Mouse (Mus musculus): Measurements from ENCODE around the gene Ebf1. TPM values are rescaled to one million over a fixed set of nuclear protein-coding genes. Genes with fewer than 3 reads are reported as not detected.
A peak's percentile ranks its signal among the peaks of the same experiment; 100 is the strongest.

The Ebf1 gene
- total RNA-seq, 2 experiments from 2014 or later, result 3.3 to 3.6 TPM

GRCm38 (mm10) chr11:44977921-44978397 lies 360.8 kb downstream of the Ebf1 start:
- TF ChIP-seq CTCF (IDR thresholded peaks at IDR 0.05), result no peak
- no peak overlapping the region for H3K4me3 ChIP-seq
- H3K27ac ChIP-seq, result no peak overlapping the region
- intact Hi-C loops (cut with DNase I), result no loop called here
- no peak for DNase-seq (ENCODE audit: extremely low spot score in 1 of 2, low spot score in 2 of 2)

- no peak for DNase-seq (ENCODE audit: extremely low spot score in 1 of 2, low spot score in 2 of 2)
- Histone ChIP-seq H3K4me3 (no peak overlapping the region), H3K27ac (no peak overlapping the region)
- no peak for TF ChIP-seq CTCF (IDR thresholded peaks at IDR 0.05)
- intact Hi-C loops (cut with DNase I), result no loop called here
Observed at GRCm38 (mm10) chr11:44979391-44979790, 362.3 kb downstream of the Ebf1 start.

- intact Hi-C loops (cut with DNase I), result no loop called here
- no peak overlapping the region for H3K4me3 ChIP-seq
- no peak for DNase-seq (ENCODE audit: extremely low spot score in 1 of 2, low spot score in 2 of 2)
- TF ChIP-seq CTCF (IDR thresholded peaks at IDR 0.05), result no peak
- H3K27ac ChIP-seq, result no peak overlapping the region
Observed at GRCm38 (mm10) chr11:44982225-44982624, 365.1 kb downstream of the Ebf1 start.

GRCm38 (mm10) chr11:44983961-44984360 lies 366.8 kb downstream of the Ebf1 start:
- Histone ChIP-seq H3K4me3 (no peak overlapping the region), H3K27ac (no peak overlapping the region)
- DNase-seq (ENCODE audit: extremely low spot score in 1 of 2, low spot score in 2 of 2), result no peak
- intact Hi-C loops (cut with DNase I), result no loop called here
- no peak for TF ChIP-seq CTCF (IDR thresholded peaks at IDR 0.05)

- Histone ChIP-seq H3K4me3 (no peak overlapping the region), H3K27ac (no peak overlapping the region)
- TF ChIP-seq CTCF (IDR thresholded peaks at IDR 0.05), result no peak
- DNase-seq (ENCODE audit: extremely low spot score in 1 of 2, low spot score in 2 of 2), result no peak
- intact Hi-C loops (cut with DNase I), result no loop called here
Observed at GRCm38 (mm10) chr11:44984381-44984780, 367.3 kb downstream of the Ebf1 start.

- Histone ChIP-seq H3K4me3 (no peak overlapping the region), H3K27ac (no peak overlapping the region)
- intact Hi-C loops (cut with DNase I), result no loop called here
- no peak for TF ChIP-seq CTCF (IDR thresholded peaks at IDR 0.05)
- DNase-seq (ENCODE audit: extremely low spot score in 1 of 2, low spot score in 2 of 2), result no peak
Observed at GRCm38 (mm10) chr11:44987796-44988195, 370.7 kb downstream of the Ebf1 start.

GRCm38 (mm10) chr11:45002681-45003286 lies 385.7 kb downstream of the Ebf1 start:
- intact Hi-C loops (cut with DNase I), result no loop called here
- H3K27ac ChIP-seq, result no peak overlapping the region

GRCm38 (mm10) chr11:45003716-45004437 lies 386.8 kb downstream of the Ebf1 start:
- no peak for TF ChIP-seq CTCF (IDR thresholded peaks at IDR 0.05)
- no peak overlapping the region for H3K27ac ChIP-seq
- DNase-seq (ENCODE audit: extremely low spot score in 1 of 2, low spot score in 2 of 2), result no peak
- H3K4me3 ChIP-seq, result no peak overlapping the region
- intact Hi-C loops (cut with DNase I), result no loop called here

More at GRCm38 (mm10) chr11:45002681-45003286, 385.7 kb downstream of the Ebf1 start:
- no peak for DNase-seq (ENCODE audit: extremely low spot score in 1 of 2, low spot score in 2 of 2)
- no peak for TF ChIP-seq CTCF (IDR thresholded peaks at IDR 0.05)
- no peak overlapping the region for H3K4me3 ChIP-seq

- no peak for TF ChIP-seq CTCF (IDR thresholded peaks at IDR 0.05)
- H3K4me3 ChIP-seq, result no peak overlapping the region
- DNase-seq (ENCODE audit: extremely low spot score in 1 of 2, low spot score in 2 of 2), result no peak
- H3K27ac ChIP-seq, result no peak overlapping the region
- intact Hi-C loops (cut with DNase I), result loop anchor here (2.0 kb wide), 1 partner anchor 671 kb away; no protein-coding TSS in a partner anchor
Observed at GRCm38 (mm10) chr11:45007311-45007710, 390.2 kb downstream of the Ebf1 start.

- intact Hi-C loops (cut with DNase I), result loop anchor here (1.0 kb wide), 2 partner anchors 397 to 531 kb away; no protein-coding TSS in a partner anchor
- H3K27ac ChIP-seq, result no peak overlapping the region
- peak; percentile 69 to 78 for DNase-seq (ENCODE audit: extremely low spot score in 1 of 2, low spot score in 2 of 2)
- peak; percentile 92 for TF ChIP-seq CTCF (IDR thresholded peaks at IDR 0.05)
- no peak overlapping the region for H3K4me3 ChIP-seq
Observed at GRCm38 (mm10) chr11:45008078-45008477, 391.0 kb downstream of the Ebf1 start.

GRCm38 (mm10) chr11:45008760-45009159 lies 391.6 kb downstream of the Ebf1 start:
- Histone ChIP-seq H3K4me3 (no peak overlapping the region), H3K27ac (no peak overlapping the region)
- TF ChIP-seq CTCF (IDR thresholded peaks at IDR 0.05), result no peak
- intact Hi-C loops (cut with DNase I), result loop anchor here (1.0 kb wide), 2 partner anchors 397 to 531 kb away; no protein-coding TSS in a partner anchor
- DNase-seq (ENCODE audit: extremely low spot score in 1 of 2, low spot score in 2 of 2), result no peak

- intact Hi-C loops (cut with DNase I), result no loop called here
- TF ChIP-seq CTCF (IDR thresholded peaks at IDR 0.05), result no peak
- H3K4me3 ChIP-seq, result no peak overlapping the region
- no peak overlapping the region for H3K27ac ChIP-seq
- no peak for DNase-seq (ENCODE audit: extremely low spot score in 1 of 2, low spot score in 2 of 2)
Observed at GRCm38 (mm10) chr11:45012081-45012480, 395.0 kb downstream of the Ebf1 start.
